Mouse (Mus musculus): Measurements from ENCODE around the gene Foxk1.

DNA sequence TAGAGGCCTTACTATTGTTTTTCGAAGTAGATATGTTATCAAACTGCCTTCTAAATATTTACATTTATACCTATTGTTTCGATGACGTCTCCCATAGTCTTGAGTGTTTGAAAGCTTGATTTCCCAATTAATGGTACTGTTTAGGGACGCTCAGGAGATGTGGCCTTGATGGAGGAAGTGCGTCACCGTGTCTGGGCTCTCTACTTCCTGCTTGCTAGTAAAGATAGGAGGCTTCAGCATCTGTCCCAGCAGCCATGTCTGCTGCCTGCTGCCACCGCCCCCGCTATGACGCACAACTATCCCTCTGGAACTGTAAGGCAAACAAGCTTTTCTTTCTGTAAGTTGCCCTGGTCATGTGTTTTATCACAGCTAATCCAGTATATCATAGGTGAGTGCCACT lies 27.0 kb upstream of the Foxk1 start:
- TF ChIP-seq POLR2A (IDR thresholded peaks at IDR 0.05; ENCODE audit: control insufficient read depth in 1 of 2, insufficient read depth in 1 of 2, low read depth in 1 of 2, low read length in 2 of 2, poor library complexity in 1 of 2) (no peak), CTCF (IDR thresholded peaks at IDR 0.05 in 2 of 3, conservative IDR thresholded peaks at IDR 0.05 in 1 of 3; ENCODE audit: control insufficient read depth in 1 of 3, insufficient read depth in 1 of 3, low read depth in 2 of 3, low read length in 3 of 3, poor library complexity in 1 of 3, severe bottlenecking in 1 of 3) (no peak), TBP (IDR thresholded peaks at IDR 0.05; ENCODE audit: low read depth, low read length) (no peak), EP300 (IDR thresholded peaks at IDR 0.05; ENCODE audit: low read depth in 1 of 2, low read length in 2 of 2) (no peak), MXI1 (IDR thresholded peaks at IDR 0.05; ENCODE audit: low read depth, low read length) (no peak), SIN3A (IDR thresholded peaks at IDR 0.05; ENCODE audit: low read length) (no peak)

All from MEL (cell line).